Mouse (Mus musculus): ENCODE data around the gene Cbfa2t3.

Gene Cbfa2t3

GRCm38 (mm10) chr8:122695438-122696042 is 3.4 kb downstream of the Cbfa2t3 start:
- DNase-seq (ENCODE audit: extremely low spot score, low read depth, low spot score) = no peak

- no peak for DNase-seq (ENCODE audit: extremely low spot score, low read depth, low spot score)
Measured at GRCm38 (mm10) chr8:122692152-122692551, 6.8 kb downstream of the Cbfa2t3 start.

- no peak for DNase-seq (ENCODE audit: extremely low spot score, low read depth, low spot score)
Measured at GRCm38 (mm10) chr8:122691018-122691417, 7.9 kb downstream of the Cbfa2t3 start.

GRCm38 (mm10) chr8:122689315-122689714 is 9.6 kb downstream of the Cbfa2t3 start:
- no peak for DNase-seq (ENCODE audit: extremely low spot score, low read depth, low spot score)

GRCm38 (mm10) chr8:122686879-122687278 is 12.0 kb downstream of the Cbfa2t3 start:
- DNase-seq (ENCODE audit: extremely low spot score, low read depth, low spot score) = no peak

- no peak for DNase-seq (ENCODE audit: extremely low spot score, low read depth, low spot score)
Measured at GRCm38 (mm10) chr8:122685097-122685861, 13.6 kb downstream of the Cbfa2t3 start.

- DNase-seq (ENCODE audit: extremely low spot score, low read depth, low spot score) = no peak
Measured at GRCm38 (mm10) chr8:122682820-122683219, 16.1 kb downstream of the Cbfa2t3 start.

- no peak for DNase-seq (ENCODE audit: extremely low spot score, low read depth, low spot score)
Measured at GRCm38 (mm10) chr8:122680171-122680570, 18.7 kb downstream of the Cbfa2t3 start.

GRCm38 (mm10) chr8:122679325-122679920 is 19.5 kb downstream of the Cbfa2t3 start:
- no peak for DNase-seq (ENCODE audit: extremely low spot score, low read depth, low spot score)

GRCm38 (mm10) chr8:122678896-122679210 is 20.1 kb downstream of the Cbfa2t3 start:
- no peak for DNase-seq (ENCODE audit: extremely low spot score, low read depth, low spot score)

GRCm38 (mm10) chr8:122678061-122678895 is 20.6 kb downstream of the Cbfa2t3 start:
- DNase-seq (ENCODE audit: extremely low spot score, low read depth, low spot score) = no peak

GRCm38 (mm10) chr8:122677481-122678021 is 21.4 kb downstream of the Cbfa2t3 start:
- no peak for DNase-seq (ENCODE audit: extremely low spot score, low read depth, low spot score)

GRCm38 (mm10) chr8:122676621-122677480 is 22.1 kb downstream of the Cbfa2t3 start:
- no peak for DNase-seq (ENCODE audit: extremely low spot score, low read depth, low spot score)

GRCm38 (mm10) chr8:122675596-122676420 is 23.1 kb downstream of the Cbfa2t3 start:
- DNase-seq (ENCODE audit: extremely low spot score, low read depth, low spot score) = no peak

GRCm38 (mm10) chr8:122674999-122675398 is 23.9 kb downstream of the Cbfa2t3 start:
- DNase-seq (ENCODE audit: extremely low spot score, low read depth, low spot score) = no peak

- DNase-seq (ENCODE audit: extremely low spot score, low read depth, low spot score) = no peak
Measured at GRCm38 (mm10) chr8:122673989-122674388, 24.9 kb downstream of the Cbfa2t3 start.

- DNase-seq (ENCODE audit: extremely low spot score, low read depth, low spot score) = no peak
Measured at GRCm38 (mm10) chr8:122671894-122672293, 27.0 kb downstream of the Cbfa2t3 start.

GRCm38 (mm10) chr8:122670718-122671117 is 28.2 kb downstream of the Cbfa2t3 start:
- DNase-seq (ENCODE audit: extremely low spot score, low read depth, low spot score) = no peak

GRCm38 (mm10) chr8:122670001-122670400 is 28.9 kb downstream of the Cbfa2t3 start:
- DNase-seq (ENCODE audit: extremely low spot score, low read depth, low spot score) = no peak
